Mouse (Mus musculus) urinary bladder, postnatal 25 days (tissue): ENCODE data around the gene Gfi1b.

Experiments used
- DNase-seq: peaks from one replicate; pipeline ENCODE4 v3.0.0; 2022; ENCODE audit warnings: low spot score

Gene Gfi1b

GRCm38 (mm10) chr2:28622521-28623124, 841 bp upstream of the Gfi1b start:
- peak; percentile 21 for DNase-seq

GRCm38 (mm10) chr2:28621111-28621510, 671 bp downstream of the Gfi1b start:
- DNase-seq = no peak

GRCm38 (mm10) chr2:28620522-28620921, 1.3 kb downstream of the Gfi1b start:
- DNase-seq = no peak

GRCm38 (mm10) chr2:28619369-28619768, 2.4 kb downstream of the Gfi1b start:
- DNase-seq = no peak

- DNase-seq = no peak
Observed at GRCm38 (mm10) chr2:28618777-28619336, 2.9 kb downstream of the Gfi1b start.

GRCm38 (mm10) chr2:28617498-28618486, 4.0 kb downstream of the Gfi1b start:
- no peak for DNase-seq

- no peak for DNase-seq
Observed at GRCm38 (mm10) chr2:28616874-28617273, 4.9 kb downstream of the Gfi1b start.

- DNase-seq = no peak
Observed at GRCm38 (mm10) chr2:28616358-28616757, 5.4 kb downstream of the Gfi1b start.

GRCm38 (mm10) chr2:28613599-28613998, 8.2 kb downstream of the Gfi1b start:
- DNase-seq = no peak

GRCm38 (mm10) chr2:28612436-28613063, 9.2 kb downstream of the Gfi1b start:
- no peak for DNase-seq

GRCm38 (mm10) chr2:28611407-28611787, 10.4 kb downstream of the Gfi1b start:
- no peak for DNase-seq

GRCm38 (mm10) chr2:28610716-28611406, 10.9 kb downstream of the Gfi1b start:
- no peak for DNase-seq

- no peak for DNase-seq
Observed at GRCm38 (mm10) chr2:28609851-28610250, 11.9 kb downstream of the Gfi1b start.

- no peak for DNase-seq
Observed at GRCm38 (mm10) chr2:28607341-28608165, 14.2 kb downstream of the Gfi1b start.

- no peak for DNase-seq
Observed at GRCm38 (mm10) chr2:28606601-28607340, 15.0 kb downstream of the Gfi1b start.

- DNase-seq = no peak
Observed at GRCm38 (mm10) chr2:28605789-28606541, 15.8 kb downstream of the Gfi1b start.

GRCm38 (mm10) chr2:28603542-28603941, 18.2 kb downstream of the Gfi1b start:
- DNase-seq = no peak

GRCm38 (mm10) chr2:28601720-28602590, 19.8 kb downstream of the Gfi1b start:
- DNase-seq = no peak

- DNase-seq = no peak
Observed at GRCm38 (mm10) chr2:28599569-28599900, 22.2 kb downstream of the Gfi1b start.
